Mouse (Mus musculus) adrenal gland, adult 10 weeks (tissue): ENCODE results near the gene Ctu2. TPM values are rescaled to one million over a fixed set of nuclear protein-coding genes. Genes with fewer than 3 reads are reported as not detected.

ENCODE experiments used
- polyA plus RNA-seq: library from polyadenylated mRNA; stranded (reverse); fragments of 350-450 nt; fragmentation: Illumina TruSeq; extraction: RNeasy Lipid Tissue Mini Kit (QIAGEN cat#74804); gene quantifications from one replicate; pipeline ENCODE4 v1.2.3, GENCODE M21; 2014; ENCODE audit warnings: low read depth, low replicate concordance

Gene Ctu2
- not detected for polyA plus RNA-seq

GRCm38 (mm10) chr8:122475580-122476320 is at the start of gene Ctu2, which contains the start of gene Rnf166:
Ctu2 (plus strand) TSS chr8:122476143.
Rnf166 (minus strand) TSS chr8:122476064.

GRCm38 (mm10) chr8:122432443-122433268 is 43.3 kb upstream of the Ctu2 start, which contains the start of gene Cyba:
Cyba (minus strand) TSS chr8:122432930.

GRCm38 (mm10) chr8:122443262-122444006 is 32.5 kb upstream of the Ctu2 start, which contains the start of gene Mvd:
Mvd (minus strand) TSS chr8:122443422.

GRCm38 (mm10) chr8:122460524-122461472 is 15.1 kb upstream of the Ctu2 start, which contains the start of gene Snai3:
Snai3 (minus strand) TSS chr8:122460733.

Other genes starting within 250 kb of the Ctu2 start
- gene Zfpm1, start 194.0 kb upstream of the Ctu2 start, polyA plus RNA-seq = not detected
- not detected for gene Trhr2, start 115.4 kb upstream of the Ctu2 start, polyA plus RNA-seq
- 13.2 TPM for gene Zc3h18, start 99.5 kb upstream of the Ctu2 start, polyA plus RNA-seq
- not detected for gene Il17c, start 54.1 kb upstream of the Ctu2 start, polyA plus RNA-seq
- not detected for gene Cyba, start 43.2 kb upstream of the Ctu2 start, polyA plus RNA-seq
- gene Mvd, start 32.7 kb upstream of the Ctu2 start, polyA plus RNA-seq = not detected
- gene Snai3, start 15.4 kb upstream of the Ctu2 start, polyA plus RNA-seq = not detected
- 25.4 TPM for gene Rnf166, start 79 bp upstream of the Ctu2 start, polyA plus RNA-seq
- 0.52 TPM for gene Piezo1, start 75.2 kb downstream of the Ctu2 start, polyA plus RNA-seq
- 0.35 TPM for gene Cdt1, start 91.9 kb downstream of the Ctu2 start, polyA plus RNA-seq
- gene Aprt, start 100.8 kb downstream of the Ctu2 start, polyA plus RNA-seq = not detected
- 0.93 TPM for gene Galns, start 135.3 kb downstream of the Ctu2 start, polyA plus RNA-seq
- 5.4 TPM for gene Trappc2l, start 135.5 kb downstream of the Ctu2 start, polyA plus RNA-seq
- not detected for gene Pabpn1l, start 146.6 kb downstream of the Ctu2 start, polyA plus RNA-seq
- 2.3 TPM for gene Cbfa2t3, start 223.0 kb downstream of the Ctu2 start, polyA plus RNA-seq